Mouse (Mus musculus) layer of hippocampus, adult 18-20 months (tissue): Measurements from ENCODE around the gene Polr3e. TPM values are rescaled to one million over a fixed set of nuclear protein-coding genes. Genes with fewer than 3 reads are reported as not detected.
"Not testable (repeated sequence)": the region's sequence is repeated elsewhere in the genome, so short reads cannot be mapped to it uniquely, and the experiment has no call there.

Source experiments
- DNase-seq, 2 experiments: peaks; one replicate each; pipeline ENCODE4 v3.0.0; 2022; ENCODE audit warnings: low spot score in 2 of 2
- total RNA-seq, 2 experiments: library from RNA; stranded (reverse); gene quantifications; 2 replicates each; pipeline ENCODE4 v1.2.3; 2021

Polr3e gene
- total RNA-seq, 2 experiments from 2014 or later = 24.3 to 28.0 TPM

DNA sequence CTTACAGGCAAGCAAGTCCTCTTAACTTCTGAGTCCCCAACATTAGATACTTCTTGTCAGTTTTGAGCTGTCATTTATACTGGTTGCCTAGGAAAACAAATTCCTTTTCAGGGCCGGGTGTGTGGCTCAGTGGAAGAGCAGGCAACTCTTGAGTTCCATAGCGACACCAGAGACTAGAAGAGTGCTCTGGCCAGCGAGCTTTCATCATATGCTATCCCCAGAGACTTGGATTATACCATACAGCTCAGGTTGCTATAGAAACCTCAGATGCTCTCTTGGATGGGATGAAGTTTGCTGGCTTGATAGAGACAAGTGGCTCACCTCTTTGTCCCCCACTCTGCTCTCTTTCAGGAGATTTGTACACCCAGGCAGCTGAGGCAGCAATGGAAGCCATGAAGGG is 14.6 kb upstream of the Polr3e start:
- DNase-seq = no peak

DNA sequence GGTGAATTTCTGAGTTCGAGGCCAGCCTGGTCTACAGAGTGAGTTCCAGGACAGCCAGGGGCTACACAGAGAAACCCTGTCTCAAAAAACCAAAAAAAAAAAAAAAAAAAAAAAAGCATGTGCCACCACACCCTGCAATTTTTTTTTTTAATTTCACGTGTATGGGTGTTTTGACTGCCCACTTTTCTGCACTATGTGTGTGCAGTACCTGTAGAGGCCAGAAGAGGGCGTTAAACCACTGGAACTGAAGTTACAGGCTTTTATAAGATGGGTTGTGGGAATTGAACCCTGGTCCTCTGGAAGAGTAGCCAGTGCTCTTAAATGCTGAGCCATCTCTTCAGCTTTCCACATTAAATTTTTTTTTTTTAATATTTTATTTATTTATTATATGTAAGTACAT is 7.4 kb upstream of the Polr3e start:
- not testable (repeated sequence) for DNase-seq

DNA sequence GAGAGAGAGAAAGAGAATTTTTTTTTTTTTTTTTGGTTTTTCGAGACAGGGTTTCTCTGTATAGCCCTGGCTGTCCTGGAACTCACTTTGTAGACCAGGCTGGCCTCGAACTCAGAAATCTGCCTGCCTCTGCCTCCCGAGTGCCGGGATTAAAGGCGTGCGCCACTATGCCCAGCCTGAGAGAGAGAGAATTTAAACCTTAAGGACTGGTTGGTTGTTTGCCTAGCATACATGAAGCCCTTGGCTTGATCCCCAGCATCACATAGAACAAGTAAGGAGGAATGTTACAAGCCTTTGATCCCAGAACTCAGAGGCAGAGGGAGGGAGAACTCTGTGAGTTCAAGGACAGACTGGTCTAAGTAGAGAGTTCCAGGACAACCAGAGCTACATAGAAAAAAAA is 6.3 kb upstream of the Polr3e start:
- not testable (repeated sequence) for DNase-seq

DNA sequence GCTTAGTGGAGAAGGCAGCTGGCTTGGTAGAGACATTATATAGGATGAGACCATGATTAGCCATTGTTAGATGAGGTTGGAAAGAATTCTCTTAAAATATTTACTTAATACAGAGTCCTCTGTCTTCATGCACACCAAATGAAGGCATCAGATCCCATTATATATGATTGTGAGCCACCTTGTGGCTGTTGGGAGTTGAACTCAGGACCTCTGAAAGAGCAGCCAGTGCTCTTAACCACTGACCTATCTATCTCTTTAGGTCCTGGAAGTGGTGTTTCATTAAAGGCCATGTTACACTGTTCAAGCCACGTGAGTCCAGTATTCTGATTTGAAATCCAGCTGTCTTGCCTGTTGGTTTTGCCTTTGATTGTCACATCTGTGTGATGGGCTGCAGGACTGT is 4.2 kb upstream of the Polr3e start:
- no peak for DNase-seq

DNA sequence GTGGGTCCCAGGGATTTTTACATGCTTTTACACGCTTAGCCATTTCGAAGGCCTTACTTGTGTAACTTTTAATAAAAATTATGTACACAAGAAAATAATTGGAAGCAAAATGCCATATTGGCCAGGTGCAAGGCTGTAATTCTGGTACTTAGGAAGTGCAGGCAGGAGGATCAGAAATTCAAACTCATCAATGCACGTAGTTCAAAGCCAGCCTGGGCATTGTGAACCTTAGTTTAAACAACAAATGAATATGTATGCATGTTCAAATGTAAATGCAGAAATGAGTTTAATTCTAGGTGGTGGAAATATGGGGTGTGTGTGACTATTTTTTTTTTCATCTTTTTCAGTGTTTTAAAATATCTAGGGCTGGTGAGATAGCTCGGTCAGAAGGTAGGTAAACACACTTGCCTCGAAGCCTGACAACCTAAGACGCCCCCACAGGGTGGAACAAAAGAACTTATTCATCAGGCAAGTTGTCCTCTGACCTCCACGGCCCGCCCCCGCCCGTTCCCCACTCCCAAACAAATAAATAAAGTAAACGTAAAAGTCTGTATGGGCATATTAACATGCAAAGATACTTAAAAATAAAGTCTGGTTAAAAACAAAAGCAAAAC is 1.2 kb upstream of the Polr3e start:
- DNase-seq = no peak

DNA sequence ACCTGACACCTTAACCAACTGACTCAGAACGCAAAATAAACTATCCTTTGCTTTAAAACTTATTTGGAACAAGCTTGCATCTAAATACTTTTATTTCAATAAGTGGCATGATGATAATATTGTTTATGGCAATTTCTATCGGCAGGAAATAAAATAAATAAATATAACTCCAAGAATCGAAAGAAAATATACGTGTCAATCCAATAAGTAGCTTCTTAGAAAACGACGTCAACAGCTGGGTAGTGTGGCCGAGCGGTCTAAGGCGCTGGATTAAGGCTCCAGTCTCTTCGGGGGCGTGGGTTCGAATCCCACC is 309 bp upstream of the Polr3e start:
- no peak for DNase-seq

DNA sequence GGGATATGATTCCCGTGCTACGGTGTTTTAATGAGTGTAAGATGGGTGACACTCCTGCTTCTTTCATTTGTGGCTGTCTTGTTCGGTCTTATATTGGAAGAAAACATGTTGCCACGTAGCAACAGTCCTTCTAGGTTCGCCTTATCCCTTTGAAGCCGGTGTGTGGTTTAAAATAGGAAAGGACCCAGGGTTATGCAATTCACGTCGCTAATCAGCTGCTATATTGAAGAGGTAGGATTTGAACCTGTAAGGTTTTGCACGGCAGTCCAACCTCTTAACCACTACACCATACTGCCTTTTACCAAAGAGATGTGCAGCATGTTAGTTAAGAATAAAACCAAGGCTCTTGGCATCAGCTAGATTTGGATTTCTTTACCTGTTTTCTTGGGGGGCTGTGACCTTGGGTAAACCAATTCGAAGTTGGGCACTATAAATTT is 1.0 kb downstream of the Polr3e start:
- peak; percentile 53 to 82 for DNase-seq

DNA sequence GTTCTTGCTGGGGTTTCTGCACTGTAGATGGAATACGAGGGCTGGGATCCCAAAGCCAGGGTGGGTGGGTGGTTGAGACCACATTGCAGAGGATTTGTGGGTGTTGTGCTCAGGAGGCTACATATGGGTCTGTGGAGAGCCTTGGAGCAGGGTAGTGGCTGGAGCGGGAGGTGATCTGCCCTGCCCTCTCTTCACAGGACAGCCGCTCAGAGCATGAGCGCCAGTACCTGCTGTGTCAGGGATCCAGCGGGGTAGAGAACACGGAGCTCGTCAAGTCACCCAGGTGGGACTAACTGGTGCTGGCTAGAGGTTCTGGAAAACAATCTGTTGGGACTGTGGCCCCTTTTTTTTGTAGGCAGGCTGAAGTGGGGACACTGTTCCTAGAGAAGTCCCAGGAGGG is 15.6 kb downstream of the Polr3e start:
- DNase-seq = no peak

DNA sequence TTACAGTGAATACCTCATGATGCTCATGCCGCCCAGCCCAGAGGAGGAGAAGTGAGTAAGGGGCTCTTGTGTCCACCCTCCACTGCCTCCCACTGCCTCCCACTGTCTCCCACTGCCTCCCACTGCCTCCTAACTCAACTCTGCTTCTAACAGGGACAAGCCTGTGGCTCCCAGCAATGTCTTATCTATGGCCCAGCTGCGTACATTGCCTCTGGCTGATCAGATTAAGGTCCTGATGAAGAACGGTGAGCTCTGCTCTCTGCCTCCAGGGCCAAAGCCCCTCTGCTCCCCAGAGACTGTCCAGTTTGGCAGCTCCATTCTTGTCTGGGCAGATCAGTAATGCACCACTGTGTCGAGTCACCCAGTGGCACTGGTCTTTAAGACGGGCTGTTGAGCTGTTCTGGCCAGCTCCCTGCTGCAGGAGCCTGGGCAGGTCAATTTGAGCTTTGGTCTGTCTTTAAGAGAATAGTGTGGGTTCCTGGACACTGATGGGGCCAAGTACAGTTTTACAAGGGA is 16.2 kb downstream of the Polr3e start:
- no peak for DNase-seq

DNA sequence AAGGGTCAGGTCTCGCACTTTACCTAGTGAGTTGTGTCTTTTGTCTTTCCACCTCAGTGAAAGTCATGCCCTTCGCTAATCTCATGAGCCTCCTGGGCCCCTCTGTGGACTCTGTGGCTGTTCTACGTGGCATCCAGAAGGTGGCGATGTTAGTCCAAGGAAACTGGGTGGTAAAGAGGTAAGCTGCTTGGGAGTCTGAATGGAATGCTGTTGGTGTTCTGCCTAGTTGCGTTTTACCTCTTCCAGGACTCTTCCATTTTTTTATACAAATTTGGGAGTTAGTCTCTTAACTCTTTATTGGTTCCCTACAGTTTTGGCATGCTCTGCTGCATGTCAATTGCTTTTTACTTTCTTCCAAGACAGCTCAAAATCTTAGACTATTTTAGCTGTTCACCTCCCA is 17.2 kb downstream of the Polr3e start:
- peak in 1 of 2 experiments; percentile 66 for DNase-seq

DNA sequence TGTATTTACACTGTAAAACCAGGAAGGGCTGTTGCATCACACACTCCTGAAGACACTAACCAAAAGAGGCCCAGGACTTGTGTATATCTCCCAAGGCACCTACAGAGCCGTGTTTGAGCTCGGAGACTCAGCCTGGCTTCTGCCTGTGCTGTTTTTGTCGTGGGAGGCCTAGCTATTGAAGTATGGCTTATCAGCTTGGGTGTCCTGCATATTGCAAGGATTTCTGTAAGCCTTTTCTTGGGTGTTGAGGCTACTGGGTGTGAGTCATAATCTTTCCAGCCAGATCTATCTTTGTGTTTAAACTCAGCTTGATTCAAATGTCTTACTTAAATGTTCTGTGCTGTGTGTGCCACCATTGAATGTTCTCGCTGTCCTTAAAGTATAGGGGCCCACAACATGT is 19.0 kb downstream of the Polr3e start:
- no peak for DNase-seq

DNA sequence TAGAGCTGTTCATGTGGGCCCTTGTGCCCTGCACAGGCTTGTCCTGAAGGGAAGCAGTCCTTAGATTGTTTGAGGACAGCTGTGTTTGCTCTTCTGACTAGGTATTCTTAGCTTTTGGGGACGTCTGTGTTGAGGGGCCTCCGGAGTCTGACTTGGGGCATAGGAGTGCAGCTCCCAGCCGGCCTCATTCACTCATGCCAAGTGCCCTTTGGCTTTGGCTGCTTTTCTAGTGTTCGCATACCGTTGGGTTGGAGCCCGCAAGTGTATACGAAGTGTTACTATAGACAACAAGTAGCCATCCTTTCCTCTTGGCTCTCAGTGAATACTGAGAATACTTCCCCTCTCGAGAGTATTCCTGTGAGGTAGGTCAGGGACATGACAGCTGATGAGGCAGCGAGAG is 20.7 kb downstream of the Polr3e start:
- DNase-seq = no peak

DNA sequence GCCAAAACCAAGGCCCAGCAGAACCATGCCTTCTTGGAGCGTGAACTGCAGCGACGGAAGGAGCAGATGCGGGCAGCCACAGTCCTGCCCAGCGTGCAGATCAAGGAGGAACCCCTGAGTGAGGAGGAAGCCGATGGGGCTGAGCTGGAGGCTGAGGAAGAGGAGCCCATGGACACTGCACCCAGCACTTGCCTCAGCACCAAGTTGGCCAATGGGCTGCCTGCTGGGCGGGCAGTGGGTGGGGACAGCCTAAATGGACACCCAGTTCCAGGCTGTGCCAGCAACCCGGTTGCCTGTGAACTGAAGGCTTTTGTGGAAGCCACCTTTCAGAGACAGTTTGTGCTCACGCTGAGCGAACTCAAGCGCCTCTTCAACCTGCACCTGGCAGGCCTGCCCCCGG is 22.8 kb downstream of the Polr3e start:
- peak; percentile 20 to 49 for DNase-seq

DNA sequence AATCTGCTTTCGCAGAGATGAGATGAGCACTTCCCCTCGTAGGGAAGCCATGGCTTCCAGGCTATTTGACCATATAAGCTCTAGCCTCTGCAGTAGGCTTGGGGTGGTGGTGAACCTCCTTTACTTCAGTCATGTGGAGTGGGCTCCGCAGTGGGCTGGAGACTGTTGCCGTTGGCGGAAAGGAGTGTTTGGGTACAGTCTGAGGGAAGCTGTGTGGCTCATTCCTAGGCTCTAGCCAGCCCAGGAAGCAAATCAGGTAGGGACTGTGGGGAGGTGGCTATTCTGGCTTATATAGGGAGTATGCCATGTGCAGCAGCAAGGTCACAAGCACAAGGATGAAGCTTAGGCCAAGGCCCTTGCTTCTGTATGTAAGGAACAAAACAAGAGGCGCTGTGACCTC is 23.7 kb downstream of the Polr3e start:
- DNase-seq = no peak

DNA sequence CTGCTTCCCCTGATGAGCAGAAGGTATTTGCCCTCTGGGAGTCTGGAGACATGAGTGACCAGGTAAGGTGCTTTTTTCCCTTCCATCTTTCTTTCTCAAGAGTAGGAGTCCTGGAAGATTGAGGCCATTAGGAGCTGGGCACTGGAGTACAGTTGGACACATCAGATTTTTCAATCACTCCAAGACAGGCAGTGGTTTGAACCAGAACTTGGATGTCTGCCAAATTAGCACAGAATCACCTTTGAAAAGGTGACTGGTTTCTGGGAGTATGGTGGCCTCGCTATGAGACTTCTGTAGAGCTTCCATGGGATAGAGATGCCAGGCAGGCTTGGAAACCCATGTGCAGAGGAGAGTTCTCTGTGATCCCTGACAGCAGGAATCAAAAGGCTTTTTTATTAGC is 25.0 kb downstream of the Polr3e start:
- DNase-seq = no peak

DNA sequence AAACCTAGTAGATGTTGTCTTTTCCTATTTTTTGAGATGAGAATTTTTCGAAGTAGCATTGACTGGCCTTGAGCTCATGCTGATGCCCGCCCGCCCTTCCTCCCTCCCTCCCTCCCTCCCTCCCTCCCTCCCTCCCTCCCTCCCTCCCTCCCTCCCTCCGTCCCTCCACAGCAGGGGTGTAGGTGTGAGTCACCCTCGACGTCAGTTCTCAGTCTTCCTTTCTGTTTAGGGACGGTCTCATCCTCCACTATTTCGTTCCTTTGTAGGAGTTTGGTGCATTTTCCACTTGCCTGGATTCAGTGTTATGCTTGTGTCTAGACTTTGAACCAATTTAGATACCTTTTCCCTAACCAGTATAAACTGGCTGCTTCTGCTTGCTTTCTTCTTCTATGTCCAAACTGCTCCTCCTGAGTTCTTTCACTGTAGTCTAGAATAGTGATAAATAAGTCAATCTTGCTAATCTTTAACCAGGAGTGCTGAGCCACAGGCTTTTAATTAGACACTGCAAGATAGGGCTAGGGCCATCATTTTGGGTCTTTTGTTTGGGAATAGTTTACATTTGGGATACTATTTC is 26.5 kb downstream of the Polr3e start:
- no peak for DNase-seq

DNA sequence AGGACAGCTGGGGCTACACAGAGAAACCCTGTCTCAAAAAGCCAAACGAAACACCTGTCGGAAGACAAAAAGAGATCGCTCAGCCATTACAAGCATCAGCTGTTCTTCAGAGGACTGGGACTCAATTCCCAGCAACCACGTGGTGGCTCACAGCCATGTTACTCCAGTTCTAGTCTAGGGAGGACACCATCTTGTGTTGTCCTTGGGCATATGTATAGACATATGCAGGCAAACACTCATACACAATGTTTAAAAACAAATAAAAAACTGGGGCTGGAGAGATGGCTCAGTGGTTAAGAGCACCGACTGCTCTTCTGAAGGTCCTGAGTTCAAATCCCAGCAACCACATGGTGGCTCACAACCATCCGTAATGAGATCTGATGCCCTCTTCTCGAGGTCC is 36.0 kb downstream of the Polr3e start:
- DNase-seq = not testable (repeated sequence)

DNA sequence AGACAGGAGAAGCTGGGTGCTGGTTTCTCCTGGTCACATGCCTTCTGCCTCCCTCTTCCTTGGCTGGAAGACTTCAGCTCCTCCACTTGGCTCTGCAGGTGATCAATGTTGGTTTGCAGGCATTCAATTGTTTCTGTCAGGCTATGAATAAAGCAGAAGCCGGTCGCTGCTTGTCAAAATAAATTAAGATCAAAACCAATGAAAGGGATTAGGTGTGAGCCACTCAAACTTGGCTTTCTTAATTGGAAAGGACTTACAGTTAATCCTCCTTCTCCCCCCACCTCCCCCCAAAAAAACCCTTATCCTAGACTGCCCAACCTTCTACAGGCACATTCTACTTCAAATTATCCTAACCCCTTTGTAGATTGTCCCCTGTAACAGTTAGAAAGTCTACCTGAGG is 42.6 kb downstream of the Polr3e start:
- DNase-seq = no peak

DNA sequence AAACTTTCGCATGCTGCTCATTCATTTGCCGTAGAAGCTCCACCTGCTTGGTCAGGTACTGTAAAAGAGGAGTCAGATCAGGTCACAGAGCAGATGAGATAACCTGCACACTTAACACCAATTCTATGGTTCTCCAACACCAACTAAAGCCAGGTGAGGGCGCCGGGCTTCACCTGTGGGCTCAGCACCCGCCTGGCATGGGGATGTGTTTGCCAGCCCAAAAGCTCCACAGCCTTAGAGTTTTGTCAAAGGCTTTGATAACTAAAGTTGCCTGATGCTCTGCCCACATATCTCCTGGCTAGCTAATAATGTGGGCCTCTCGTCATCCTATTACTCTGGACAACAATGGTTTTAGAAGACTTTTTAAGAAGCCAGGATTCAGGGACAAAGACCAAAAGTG is 43.1 kb downstream of the Polr3e start:
- DNase-seq = no peak

DNA sequence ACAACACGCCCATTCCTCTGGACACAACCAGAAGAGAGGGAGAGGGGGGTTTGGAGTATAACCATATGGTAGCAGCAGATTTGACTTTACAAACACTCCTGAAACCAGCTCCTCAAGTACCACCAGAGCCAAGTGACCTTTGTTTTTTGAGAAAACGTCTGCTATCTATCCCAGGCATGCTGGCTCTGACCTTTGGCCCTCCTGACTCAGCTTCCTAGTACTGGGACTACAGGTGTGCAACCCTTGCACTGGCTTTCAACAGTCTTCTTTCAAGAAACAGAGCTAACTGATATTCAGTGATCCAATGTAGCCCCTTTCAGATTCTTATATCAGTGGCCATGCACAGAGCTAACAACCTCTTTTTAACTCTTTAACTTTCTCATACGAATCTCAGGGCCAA is 44.3 kb downstream of the Polr3e start:
- DNase-seq = no peak

DNA sequence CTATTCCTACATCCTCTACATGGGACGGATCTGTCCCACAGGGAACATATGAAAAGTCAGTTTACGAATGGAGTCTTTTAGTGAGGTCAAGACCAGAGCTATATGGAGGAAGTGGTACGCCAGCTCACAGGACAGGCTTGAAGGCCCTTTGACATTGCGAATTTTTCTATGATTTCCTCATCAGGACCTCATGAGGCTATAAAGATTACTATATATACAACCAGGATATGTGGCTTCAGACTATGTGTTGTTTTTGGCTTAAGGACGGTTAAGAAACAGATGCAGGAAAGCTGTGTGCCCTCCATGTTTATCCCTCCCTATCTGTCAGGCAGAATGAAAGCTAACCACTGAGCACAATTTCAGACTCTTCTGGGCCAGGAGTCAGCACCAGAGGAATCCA is 45.6 kb downstream of the Polr3e start:
- no peak for DNase-seq

DNA sequence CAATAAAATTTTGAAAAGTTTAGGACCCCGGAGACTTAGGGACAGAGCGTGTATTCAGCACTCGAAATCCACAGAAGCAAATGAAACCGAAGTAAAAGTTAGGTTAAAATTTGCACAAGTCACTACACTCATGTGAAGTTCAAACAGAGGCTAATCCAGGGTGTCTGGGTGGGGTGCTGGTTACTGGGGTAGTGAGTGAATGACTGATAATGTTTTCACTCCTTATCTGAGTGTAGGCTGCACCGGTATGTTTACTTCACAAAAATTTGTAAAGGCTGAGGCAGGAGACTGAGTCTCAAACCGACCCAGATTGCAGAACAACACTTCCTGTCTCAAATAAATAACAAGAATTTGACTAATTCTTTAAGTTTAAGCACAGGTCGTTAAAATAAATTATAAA is 51.7 kb downstream of the Polr3e start:
- DNase-seq = no peak

DNA sequence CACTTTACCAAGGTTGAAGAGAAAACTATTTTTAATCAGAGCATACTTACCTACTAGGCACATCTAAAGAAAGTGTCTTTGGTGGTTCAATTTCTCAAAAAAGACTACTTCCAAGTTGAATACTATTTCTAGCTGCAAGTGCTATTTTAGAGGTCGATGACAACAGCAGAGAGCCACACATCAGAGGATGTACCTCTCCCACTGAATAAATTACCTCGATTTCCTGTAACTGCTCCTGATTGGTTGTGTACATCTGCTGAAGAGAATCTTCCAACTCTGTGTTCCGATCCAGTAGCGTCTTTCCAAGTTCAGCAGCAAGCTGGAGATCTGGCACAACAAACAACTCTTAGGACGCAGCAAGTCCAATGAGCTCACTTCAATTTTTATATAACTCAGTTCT is 52.6 kb downstream of the Polr3e start:
- DNase-seq = no peak
